Comparison of ENCODE assay signal across 15 mouse cellular contexts in genomic region chr2:115980490-115980889, GRCm38 (mm10).
DNase-seq lines count a peak whose midpoint lies in the region; ATAC-seq lines count a peak whose summit lies in the region.
"Had no signal": no experiment of that assay in that cellular context is flagged by ENCODE, and none has a peak within 500 bp of the region (broad histone marks: within the 10 kb centered on the region; RNA-seq: fewer than 3 reads in every experiment).

No protein-coding gene starts in this region.

- 0 out of 2 replicates have a peak, but pooled peaks have one; percentile 12 for ATAC-seq in embryonic facial prominence, embryonic 12.5 days (ENCODE audit: insufficient number of reproducible peaks, insufficient read depth, low FRiP score, low TSS enrichment)
- 0 out of 2 replicates have a peak, but pooled peaks have one; percentile 5 for ATAC-seq in forebrain, embryonic 16.5 days
- ATAC-seq in midbrain, embryonic 13.5 days: peak; percentile 53

- H3K9ac ChIP-seq in embryonic facial prominence, embryonic 12.5 days: no peak overlapping the region
- H3K9ac ChIP-seq in forebrain, embryonic 16.5 days (replicated peaks; ENCODE audit: low read depth, low read length): no peak overlapping the region
- no peak overlapping the region for H3K9ac ChIP-seq in midbrain, embryonic 13.5 days (replicated peaks)
- H3K9ac ChIP-seq: liver, embryonic 14.5 days; stomach, embryonic 15.5 days had no signal

- DNase-seq in embryonic facial prominence, embryonic 10.5 days (ENCODE audit: low spot score): no peak
- DNase-seq in embryo, embryonic 9.5 days (ENCODE audit: extremely low spot score): no peak
- no peak for DNase-seq in layer of hippocampus, postnatal 25 days (ENCODE audit: extremely low spot score in 1 of 2, low spot score in 1 of 2)
- no peak for DNase-seq in urinary bladder, adult 2 months (ENCODE audit: low spot score)
- DNase-seq: adrenal gland, postnatal 14 days; cerebellum, adult 9-10 months; heart, postnatal 14 days; layer of hippocampus, postnatal 36 days; right cerebral cortex, adult 18-20 months had no signal

- no peak overlapping the region for H3K4me2 ChIP-seq in embryonic facial prominence, embryonic 12.5 days (replicated peaks)
- H3K4me2 ChIP-seq in forebrain, embryonic 16.5 days (ENCODE audit: low read length): no peak overlapping the region
- no peak overlapping the region for H3K4me2 ChIP-seq in midbrain, embryonic 13.5 days (replicated peaks)
- H3K4me2 ChIP-seq: stomach, embryonic 15.5 days had no signal

- peaks cover 61% of the 10 kb centered on the region for H3K36me3 ChIP-seq in embryonic facial prominence, embryonic 10.5 days (replicated peaks)
- H3K36me3 ChIP-seq in embryonic facial prominence, embryonic 12.5 days: no peaks in the 10 kb centered on the region
- no peaks in the 10 kb centered on the region for H3K36me3 ChIP-seq in forebrain, embryonic 16.5 days (ENCODE audit: control insufficient read depth, insufficient read depth)
- no peaks in the 10 kb centered on the region for H3K36me3 ChIP-seq in midbrain, embryonic 13.5 days

- peaks cover 33% of the 10 kb centered on the region for H3K4me1 ChIP-seq in embryonic facial prominence, embryonic 10.5 days
- peaks cover 12% of the 10 kb centered on the region; the same call in 1 of the 2 replicates for H3K4me1 ChIP-seq in embryonic facial prominence, embryonic 12.5 days
- H3K4me1 ChIP-seq in forebrain, embryonic 16.5 days (replicated peaks; ENCODE audit: control insufficient read depth, insufficient read depth, low read length): peaks cover 26% of the 10 kb centered on the region
- H3K4me1 ChIP-seq in midbrain, embryonic 13.5 days (replicated peaks): peaks cover 22% of the 10 kb centered on the region

- H3K4me3 ChIP-seq in embryonic facial prominence, embryonic 10.5 days: no peak overlapping the region
- H3K4me3 ChIP-seq in embryonic facial prominence, embryonic 12.5 days: no peak overlapping the region
- H3K4me3 ChIP-seq in forebrain, embryonic 16.5 days (replicated peaks; ENCODE audit: low read length): no peak overlapping the region
- H3K4me3 ChIP-seq in midbrain, embryonic 13.5 days (replicated peaks): no peak overlapping the region
- H3K4me3 ChIP-seq: heart, embryonic 10.5 days; stomach, embryonic 15.5 days had no signal

- no peaks in the 10 kb centered on the region for H3K9me3 ChIP-seq in embryonic facial prominence, embryonic 10.5 days
- H3K9me3 ChIP-seq in embryonic facial prominence, embryonic 12.5 days: no peaks in the 10 kb centered on the region
- H3K9me3 ChIP-seq in forebrain, embryonic 16.5 days (ENCODE audit: control insufficient read depth, low read length): no peaks in the 10 kb centered on the region
- H3K9me3 ChIP-seq in midbrain, embryonic 13.5 days: no peaks in the 10 kb centered on the region
- H3K9me3 ChIP-seq: heart, embryonic 10.5 days; stomach, embryonic 15.5 days had no signal

- H3K27me3 ChIP-seq in embryonic facial prominence, embryonic 10.5 days (replicated peaks; ENCODE audit: low read depth, poor library complexity, severe bottlenecking): no peaks in the 10 kb centered on the region
- H3K27me3 ChIP-seq in embryonic facial prominence, embryonic 12.5 days: no peaks in the 10 kb centered on the region
- no peaks in the 10 kb centered on the region for H3K27me3 ChIP-seq in forebrain, embryonic 16.5 days (replicated peaks; ENCODE audit: control insufficient read depth, insufficient read depth, low read length)
- no peaks in the 10 kb centered on the region for H3K27me3 ChIP-seq in midbrain, embryonic 13.5 days
- H3K27me3 ChIP-seq: stomach, embryonic 15.5 days had no signal

- peak overlapping the region; percentile 61 for H3K27ac ChIP-seq in embryonic facial prominence, embryonic 10.5 days (replicated peaks)
- peak overlapping the region; percentile 57; the same call in 1 of the 2 replicates for H3K27ac ChIP-seq in embryonic facial prominence, embryonic 12.5 days
- H3K27ac ChIP-seq in forebrain, embryonic 16.5 days (ENCODE audit: low read length): no peak overlapping the region
- peak overlapping the region; percentile 75 for H3K27ac ChIP-seq in midbrain, embryonic 13.5 days
- H3K27ac ChIP-seq: heart, embryonic 10.5 days; liver, embryonic 14.5 days; stomach, embryonic 15.5 days had no signal
